Mouse (Mus musculus) liver, postnatal 0 days (tissue): ENCODE results near the gene Cdk14.

ENCODE experiments used
- CTCF ChIP-seq: sonication (generic); IDR thresholded peaks from 2 replicates; pipeline ENCODE4 v1.5.1; 2016; ENCODE audit warnings: antibody characterized with exemption, low read depth
- EP300 ChIP-seq: IDR thresholded peaks from 2 replicates; pipeline ENCODE4 v1.6.1; 2016; ENCODE audit warnings: antibody characterized with exemption, low read depth, mild to moderate bottlenecking

GRCm38 (mm10) chr5:5056102-5056883, 363.8 kb downstream of the Cdk14 start:
- no peak for TF ChIP-seq CTCF
- TF ChIP-seq EP300: no peak
